Mouse (Mus musculus): Measurements from ENCODE around the gene Psmd6. TPM values are rescaled to one million over a fixed set of nuclear protein-coding genes. Genes with fewer than 3 reads are reported as not detected.

Gene Psmd6
- polyA plus RNA-seq, 1 experiment from 2014 or later, result 224 TPM

Other genes starting within 250 kb of the Psmd6 start
- not detected in 2 replicates for gene Gm281, start 206.5 kb downstream of the Psmd6 start, polyA plus RNA-seq (2015; fragmentation: Nextera tagmentation; extraction: Ambion mirVana)
- gene Atxn7, start 159.5 kb downstream of the Psmd6 start, polyA plus RNA-seq (2015; fragmentation: Nextera tagmentation; extraction: Ambion mirVana), result 3.6 and 4.2 TPM in 2 replicates
- gene Thoc7, start 159.1 kb downstream of the Psmd6 start, polyA plus RNA-seq (2015; fragmentation: Nextera tagmentation; extraction: Ambion mirVana), result 184 and 196 TPM in 2 replicates
- not detected in 2 replicates for gene Olfr720, start 65.9 kb upstream of the Psmd6 start, polyA plus RNA-seq (2015; fragmentation: Nextera tagmentation; extraction: Ambion mirVana)
- not detected in 2 replicates for gene Olfr31, start 201.8 kb upstream of the Psmd6 start, polyA plus RNA-seq (2015; fragmentation: Nextera tagmentation; extraction: Ambion mirVana)
- gene Il3ra, start 225.3 kb upstream of the Psmd6 start, polyA plus RNA-seq (2015; fragmentation: Nextera tagmentation; extraction: Ambion mirVana), result 5.8 and 7.1 TPM in 2 replicates